Mouse (Mus musculus): ENCODE results near the gene Cep152. TPM values are rescaled to one million over a fixed set of nuclear protein-coding genes. Genes with fewer than 3 reads are reported as not detected.

Gene Cep152
- polyA plus RNA-seq, 1 experiment, result 2.1 TPM

GRCm38 (mm10) chr2:125606220-125606845 is 18.6 kb downstream of the Cep152 start:
- Histone ChIP-seq H3K36me3 (ENCODE audit: control insufficient read depth, insufficient read depth, low read length) (no peaks in the 10 kb centered on the region), H3K27ac (ENCODE audit: control insufficient read depth, insufficient read depth, low read depth, low read length) (no peak overlapping the region), H3K4me1 (ENCODE audit: control insufficient read depth, insufficient read depth, low read length) (no peaks in the 10 kb centered on the region), H3K27me3 (ENCODE audit: control insufficient read depth, insufficient read depth, low read length) (no peaks in the 10 kb centered on the region), H3K4me3 (ENCODE audit: control insufficient read depth, low read depth, low read length) (no peak overlapping the region)
- no peak for TF ChIP-seq POLR2A (IDR thresholded peaks at IDR 0.05; ENCODE audit: control insufficient read depth, low read depth, low read length)
- TF ChIP-seq CTCF (IDR thresholded peaks at IDR 0.05; ENCODE audit: control insufficient read depth, insufficient read depth, insufficient replicate concordance, low read depth, low read length), result no peak

DNA sequence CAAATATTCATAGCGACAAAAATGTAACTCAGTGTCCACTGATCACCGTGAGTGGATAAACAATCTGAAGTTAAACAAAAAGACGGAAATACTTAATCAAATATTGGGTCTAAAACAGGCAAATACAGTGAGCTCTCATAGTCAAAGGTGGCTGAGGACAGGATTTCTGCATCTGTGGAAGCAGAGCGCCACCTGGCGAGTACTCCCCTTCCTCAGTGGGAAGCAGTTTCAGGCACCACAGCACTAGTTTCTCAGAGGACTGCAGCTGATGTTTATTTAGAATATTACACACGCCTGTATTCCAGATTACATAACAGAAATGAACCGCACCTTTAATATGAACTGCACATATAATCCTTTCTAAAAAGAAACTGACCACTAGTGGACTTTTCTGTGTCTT is 20.3 kb downstream of the Cep152 start:
- H3K36me3 ChIP-seq (ENCODE audit: control insufficient read depth, insufficient read depth, low read length), result no peaks in the 10 kb centered on the region
- TF ChIP-seq POLR2A (IDR thresholded peaks at IDR 0.05; ENCODE audit: control insufficient read depth, low read depth, low read length) (no peak), CTCF (IDR thresholded peaks at IDR 0.05; ENCODE audit: control insufficient read depth, insufficient read depth, insufficient replicate concordance, low read depth, low read length) (peak; percentile 62; the same call in 1 of the 2 replicates)
- no peak overlapping the region for H3K27ac ChIP-seq (ENCODE audit: control insufficient read depth, insufficient read depth, low read depth, low read length)
- H3K4me3 ChIP-seq (ENCODE audit: control insufficient read depth, low read depth, low read length), result no peak overlapping the region
- no peaks in the 10 kb centered on the region for H3K4me1 ChIP-seq (ENCODE audit: control insufficient read depth, insufficient read depth, low read length)
- H3K27me3 ChIP-seq (ENCODE audit: control insufficient read depth, insufficient read depth, low read length), result no peaks in the 10 kb centered on the region

DNA sequence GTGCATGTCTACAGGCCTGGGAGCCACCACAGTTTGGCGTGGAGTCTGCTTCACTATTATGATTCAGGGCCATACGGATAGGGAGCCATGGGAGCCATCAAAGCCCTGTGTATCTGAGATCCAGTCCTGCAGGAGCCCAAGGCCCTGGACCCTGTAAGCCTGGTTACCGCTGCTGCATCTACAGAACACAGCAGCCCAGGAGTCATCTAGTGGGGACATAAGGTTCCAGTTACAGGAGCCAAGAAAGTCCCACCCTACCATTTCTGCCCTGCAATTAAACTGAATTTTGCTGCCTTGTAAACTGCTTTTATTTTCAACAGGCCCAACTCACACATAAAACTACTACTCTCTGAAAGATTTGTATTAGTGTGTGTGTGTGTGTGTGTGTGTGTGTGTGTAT is 21.9 kb downstream of the Cep152 start:
- Histone ChIP-seq H3K27ac (ENCODE audit: control insufficient read depth, insufficient read depth, low read depth, low read length) (no peak overlapping the region), H3K4me3 (ENCODE audit: control insufficient read depth, low read depth, low read length) (no peak overlapping the region), H3K4me1 (ENCODE audit: control insufficient read depth, insufficient read depth, low read length) (no peaks in the 10 kb centered on the region), H3K36me3 (ENCODE audit: control insufficient read depth, insufficient read depth, low read length) (0 out of 2 replicates have a peak, but pooled peaks cover 2% of the 10 kb centered on the region), H3K27me3 (ENCODE audit: control insufficient read depth, insufficient read depth, low read length) (no peaks in the 10 kb centered on the region)
- no peak for TF ChIP-seq CTCF (IDR thresholded peaks at IDR 0.05; ENCODE audit: control insufficient read depth, insufficient read depth, insufficient replicate concordance, low read depth, low read length)
- TF ChIP-seq POLR2A (IDR thresholded peaks at IDR 0.05; ENCODE audit: control insufficient read depth, low read depth, low read length), result no peak

DNA sequence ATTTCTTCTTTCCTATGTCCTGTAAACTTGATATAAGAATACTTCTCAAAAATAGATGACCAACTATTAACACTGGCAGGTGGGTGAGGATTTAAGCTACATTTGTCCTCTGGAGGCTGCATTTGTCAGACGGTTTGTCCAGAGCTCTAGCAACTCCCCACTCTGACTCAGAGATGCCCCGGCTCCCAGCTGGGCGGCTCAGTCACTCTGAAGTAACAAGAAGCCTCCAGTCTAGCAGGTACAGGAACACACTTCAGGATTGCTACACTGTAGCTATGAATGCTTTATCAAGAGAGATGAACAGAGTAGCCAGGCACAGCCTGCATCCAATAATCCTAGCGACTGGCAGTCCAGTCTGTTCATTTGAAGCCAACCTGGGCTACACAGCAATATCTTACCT is 26.0 kb downstream of the Cep152 start:
- Histone ChIP-seq H3K36me3 (ENCODE audit: control insufficient read depth, insufficient read depth, low read length) (0 out of 2 replicates have a peak, but pooled peaks cover 2% of the 10 kb centered on the region), H3K4me1 (ENCODE audit: control insufficient read depth, insufficient read depth, low read length) (no peaks in the 10 kb centered on the region), H3K4me3 (ENCODE audit: control insufficient read depth, low read depth, low read length) (no peak overlapping the region), H3K27me3 (ENCODE audit: control insufficient read depth, insufficient read depth, low read length) (no peaks in the 10 kb centered on the region), H3K27ac (ENCODE audit: control insufficient read depth, insufficient read depth, low read depth, low read length) (no peak overlapping the region)
- TF ChIP-seq CTCF (IDR thresholded peaks at IDR 0.05; ENCODE audit: control insufficient read depth, insufficient read depth, insufficient replicate concordance, low read depth, low read length) (no peak), POLR2A (IDR thresholded peaks at IDR 0.05; ENCODE audit: control insufficient read depth, low read depth, low read length) (no peak)

GRCm38 (mm10) chr2:125598251-125598650 is 26.7 kb downstream of the Cep152 start:
- H3K36me3 ChIP-seq (ENCODE audit: control insufficient read depth, insufficient read depth, low read length), result 0 out of 2 replicates have a peak, but pooled peaks cover 2% of the 10 kb centered on the region
- no peak overlapping the region for H3K4me3 ChIP-seq (ENCODE audit: control insufficient read depth, low read depth, low read length)
- TF ChIP-seq CTCF (IDR thresholded peaks at IDR 0.05; ENCODE audit: control insufficient read depth, insufficient read depth, insufficient replicate concordance, low read depth, low read length), result no peak
- TF ChIP-seq POLR2A (IDR thresholded peaks at IDR 0.05; ENCODE audit: control insufficient read depth, low read depth, low read length), result no peak
- H3K4me1 ChIP-seq (ENCODE audit: control insufficient read depth, insufficient read depth, low read length), result no peaks in the 10 kb centered on the region
- no peaks in the 10 kb centered on the region for H3K27me3 ChIP-seq (ENCODE audit: control insufficient read depth, insufficient read depth, low read length)
- no peak overlapping the region for H3K27ac ChIP-seq (ENCODE audit: control insufficient read depth, insufficient read depth, low read depth, low read length)

DNA sequence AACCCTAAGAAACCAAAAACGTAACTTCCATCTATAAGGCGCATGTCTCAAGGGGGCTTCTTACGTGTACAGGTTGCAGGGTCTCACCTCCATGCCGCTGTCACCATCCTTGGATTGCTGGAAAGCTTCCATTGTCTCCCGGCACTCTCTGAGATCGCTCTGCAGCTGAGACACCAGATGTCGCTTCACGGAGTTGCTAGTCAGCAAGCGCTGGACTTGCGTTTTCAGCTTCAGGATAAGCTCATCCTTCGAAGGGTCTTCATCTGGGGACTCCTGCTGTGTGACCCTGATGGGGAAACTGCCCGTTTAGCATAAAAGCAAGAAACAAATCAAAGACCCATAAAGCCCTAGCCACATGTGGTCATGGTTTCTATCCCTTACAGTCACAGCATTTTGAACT is 30.1 kb downstream of the Cep152 start:
- Histone ChIP-seq H3K36me3 (ENCODE audit: control insufficient read depth, insufficient read depth, low read length) (0 out of 2 replicates have a peak, but pooled peaks cover 2% of the 10 kb centered on the region), H3K27me3 (ENCODE audit: control insufficient read depth, insufficient read depth, low read length) (no peaks in the 10 kb centered on the region)

GRCm38 (mm10) chr2:125594072-125594471 is 30.8 kb downstream of the Cep152 start:
- Histone ChIP-seq H3K27me3 (ENCODE audit: control insufficient read depth, insufficient read depth, low read length) (no peaks in the 10 kb centered on the region), H3K27ac (ENCODE audit: control insufficient read depth, insufficient read depth, low read depth, low read length) (no peak overlapping the region), H3K4me1 (ENCODE audit: control insufficient read depth, insufficient read depth, low read length) (no peaks in the 10 kb centered on the region), H3K4me3 (ENCODE audit: control insufficient read depth, low read depth, low read length) (no peak overlapping the region), H3K36me3 (ENCODE audit: control insufficient read depth, insufficient read depth, low read length) (peaks cover under 1% of the 10 kb centered on the region)
- TF ChIP-seq CTCF (IDR thresholded peaks at IDR 0.05; ENCODE audit: control insufficient read depth, insufficient read depth, insufficient replicate concordance, low read depth, low read length), result no peak
- TF ChIP-seq POLR2A (IDR thresholded peaks at IDR 0.05; ENCODE audit: control insufficient read depth, low read depth, low read length), result no peak

More for the DNA sequence above, 30.1 kb downstream of the Cep152 start:
- no peak overlapping the region for H3K4me3 ChIP-seq (ENCODE audit: control insufficient read depth, low read depth, low read length)
- no peak for TF ChIP-seq CTCF (IDR thresholded peaks at IDR 0.05; ENCODE audit: control insufficient read depth, insufficient read depth, insufficient replicate concordance, low read depth, low read length)
- no peak for TF ChIP-seq POLR2A (IDR thresholded peaks at IDR 0.05; ENCODE audit: control insufficient read depth, low read depth, low read length)
- H3K27ac ChIP-seq (ENCODE audit: control insufficient read depth, insufficient read depth, low read depth, low read length), result no peak overlapping the region
- no peaks in the 10 kb centered on the region for H3K4me1 ChIP-seq (ENCODE audit: control insufficient read depth, insufficient read depth, low read length)
